Mouse (Mus musculus) embryonic fibroblast, embryonic 13.5 days (primary cell): Measurements from ENCODE around the gene Lamtor4. TPM values are rescaled to one million over a fixed set of nuclear protein-coding genes. Genes with fewer than 3 reads are reported as not detected.
A peak's percentile ranks its signal among the peaks of the same experiment; 100 is the strongest.

Experiments used
- H3K27ac ChIP-seq: 2 replicates; pipeline ENCODE4 v1.5.1; 2012; ENCODE audit warnings: low read length, control low read depth, inconsistent platforms; ENCODE audit not compliant: insufficient read depth
- H3K4me1 ChIP-seq: 2 replicates; pipeline ENCODE4 v1.6.1; 2011; ENCODE audit warnings: low read length; ENCODE audit not compliant: control insufficient read depth, insufficient read depth
- H3K4me3 ChIP-seq: 2 replicates; pipeline ENCODE4 v1.5.1; 2011; ENCODE audit warnings: mild to moderate bottlenecking, control low read depth, low read length; ENCODE audit not compliant: insufficient read depth
- CTCF ChIP-seq: IDR thresholded peaks from 2 replicates; pipeline ENCODE4 v1.5.1; 2011; ENCODE audit warnings: mild to moderate bottlenecking, control low read depth, low read length, moderate library complexity, borderline replicate concordance; ENCODE audit not compliant: insufficient read depth
- POLR2A ChIP-seq: IDR thresholded peaks from 2 replicates; pipeline ENCODE4 v1.6.1; 2011; ENCODE audit warnings: low read depth, mild to moderate bottlenecking, control low read depth, low read length, moderate library complexity
- polyA plus RNA-seq: library from polyadenylated mRNA; stranded (reverse); fragments of >200 nt; gene quantifications from 2 replicates; pipeline ENCODE4 v1.2.4, GENCODE M21; 2011; ENCODE audit warnings: low read depth; ENCODE audit not compliant: missing spikeins, insufficient read length

Lamtor4 gene
- polyA plus RNA-seq, 1 experiment, result 40.7 TPM

GRCm38 (mm10) chr5:138268980-138269379 lies 13.7 kb downstream of the Lamtor4 start:
- 0 out of 2 replicates have a peak, but pooled peaks cover 2% of the 10 kb centered on the region for H3K4me1 ChIP-seq
- no peak overlapping the region for H3K27ac ChIP-seq
- no peak overlapping the region for H3K4me3 ChIP-seq
- TF ChIP-seq CTCF, result no peak
- no peak for TF ChIP-seq POLR2A

GRCm38 (mm10) chr5:138271232-138271631 lies 15.9 kb downstream of the Lamtor4 start:
- no peak overlapping the region for H3K4me3 ChIP-seq
- TF ChIP-seq CTCF, result no peak
- no peak for TF ChIP-seq POLR2A
- 0 out of 2 replicates have a peak, but pooled peaks cover 2% of the 10 kb centered on the region for H3K4me1 ChIP-seq
- H3K27ac ChIP-seq, result no peak overlapping the region

GRCm38 (mm10) chr5:138272409-138272923 lies 17.2 kb downstream of the Lamtor4 start, which contains the start of gene Gal3st4:
Gal3st4 (minus strand) TSS chr5:138272840.
- H3K27ac ChIP-seq, result peak within 1 kb of the TSS; percentile 88
- 0 out of 2 replicates have a peak, but pooled peaks cover 2% of the 10 kb centered on the region for H3K4me1 ChIP-seq
- TF ChIP-seq POLR2A, result peak; percentile 76
- no peak for TF ChIP-seq CTCF
- H3K4me3 ChIP-seq, result peak within 1 kb of the TSS; percentile 28

DNA sequence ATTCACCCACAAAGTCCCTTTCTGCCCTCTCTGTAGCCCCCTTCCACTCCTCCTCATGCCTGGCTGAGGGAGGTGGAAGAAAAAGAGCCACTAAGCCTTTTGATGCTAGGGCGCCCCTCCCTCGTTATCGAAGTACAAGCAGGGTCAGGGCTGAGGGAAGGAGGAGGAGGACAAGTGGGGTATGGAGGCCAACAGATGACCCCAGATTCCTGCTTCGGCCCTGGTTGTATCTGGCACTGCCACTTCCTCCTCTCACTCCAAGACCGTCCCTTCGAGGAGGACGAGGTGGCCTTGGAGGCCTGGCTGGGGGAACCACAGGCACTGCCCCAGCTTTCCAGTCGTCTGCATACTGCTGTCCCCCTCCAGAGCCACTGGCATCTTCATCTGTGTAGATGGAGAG lies 18.9 kb downstream of the Lamtor4 start:
- no peak overlapping the region for H3K4me3 ChIP-seq
- TF ChIP-seq POLR2A (no peak), CTCF (no peak)
- H3K4me1 ChIP-seq, result peaks cover 2% of the 10 kb centered on the region; the same call in 1 of the 2 replicates
- no peak overlapping the region for H3K27ac ChIP-seq

GRCm38 (mm10) chr5:138275216-138276050 lies 20.2 kb downstream of the Lamtor4 start:
- Histone ChIP-seq H3K4me3 (no peak overlapping the region), H3K27ac (no peak overlapping the region), H3K4me1 (peaks cover 2% of the 10 kb centered on the region; the same call in 1 of the 2 replicates)
- no peak for TF ChIP-seq CTCF
- TF ChIP-seq POLR2A, result no peak

- H3K27ac ChIP-seq, result no peak overlapping the region
- no peaks in the 10 kb centered on the region; the same call in 1 of the 2 replicates for H3K4me1 ChIP-seq
- TF ChIP-seq CTCF, result no peak
- no peak for TF ChIP-seq POLR2A
- no peak overlapping the region for H3K4me3 ChIP-seq
These were observed 22.7 kb downstream of the Lamtor4 start for GRCm38 (mm10) chr5:138277994-138278393.

GRCm38 (mm10) chr5:138279585-138280424 lies 24.5 kb downstream of the Lamtor4 start, which contains the start of the genes Gm43720, Gpc2 and Stag3:
Gm43720 (minus strand) TSS chr5:138279958.
Gpc2 (minus strand) TSS chr5:138280005.
Stag3 (plus strand) TSS chr5:138280240.
- H3K27ac ChIP-seq, result no peak within 1 kb of the TSS
- peak within 1 kb of the TSS; percentile 70 for H3K4me3 ChIP-seq
- no peaks in the 10 kb centered on the region; the same call in 1 of the 2 replicates for H3K4me1 ChIP-seq
- no peak for TF ChIP-seq CTCF
- peak; percentile 81 for TF ChIP-seq POLR2A

GRCm38 (mm10) chr5:138280425-138280768 lies 25.1 kb downstream of the Lamtor4 start:
- Histone ChIP-seq H3K27ac (no peak overlapping the region), H3K4me1 (no peaks in the 10 kb centered on the region; the same call in 1 of the 2 replicates), H3K4me3 (no peak overlapping the region)
- no peak for TF ChIP-seq POLR2A
- TF ChIP-seq CTCF, result no peak

DNA sequence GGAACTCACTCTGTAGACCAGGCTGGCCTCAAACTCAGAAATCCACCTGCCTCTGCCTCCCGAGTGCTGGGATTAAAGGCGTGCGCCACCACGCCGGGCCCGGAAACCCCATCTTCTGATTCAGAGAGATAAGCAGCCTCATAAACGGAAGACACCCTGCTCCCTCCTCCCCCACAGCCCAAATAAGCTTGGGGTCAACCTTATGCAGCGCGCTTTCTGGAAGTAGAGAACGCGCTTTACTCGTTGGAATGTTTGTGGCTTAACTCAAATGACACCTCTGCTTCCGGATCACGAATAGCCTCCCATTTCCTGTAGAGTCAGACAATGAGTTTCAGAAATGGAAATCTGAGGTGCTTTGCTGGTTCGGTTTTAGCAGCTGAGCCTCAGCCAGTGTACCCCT lies 25.5 kb downstream of the Lamtor4 start:
- TF ChIP-seq CTCF (no peak), POLR2A (no peak)
- Histone ChIP-seq H3K27ac (no peak overlapping the region), H3K4me1 (no peaks in the 10 kb centered on the region; the same call in 1 of the 2 replicates), H3K4me3 (no peak overlapping the region)

GRCm38 (mm10) chr5:138281798-138282197 lies 26.5 kb downstream of the Lamtor4 start:
- H3K4me3 ChIP-seq, result no peak overlapping the region
- no peak overlapping the region for H3K27ac ChIP-seq
- TF ChIP-seq CTCF (no peak), POLR2A (no peak)
- no peaks in the 10 kb centered on the region; the same call in 1 of the 2 replicates for H3K4me1 ChIP-seq
